Mouse (Mus musculus) heart, adult 2 months (tissue): ENCODE measurements around the gene Tbc1d23.

Experiments used
- CTCF ChIP-seq: fragments of 200-600 bp; IDR thresholded peaks from 2 replicates; pipeline ENCODE4 v1.8.1; 2022; ENCODE audit warnings: antibody characterized with exemption, mild to moderate bottlenecking, moderate library complexity
- EP300 ChIP-seq: fragments of 200-500 bp; IDR thresholded peaks from 2 replicates; pipeline ENCODE4 v1.6.1; 2011; ENCODE audit warnings: low read depth, low read length, control low read depth; ENCODE audit not compliant: insufficient read depth
- POLR2A ChIP-seq: fragments of 200-500 bp; IDR thresholded peaks from 2 replicates; pipeline ENCODE4 v1.6.1; 2011; ENCODE audit warnings: mild to moderate bottlenecking, low read depth, low read length, control low read depth; ENCODE audit not compliant: insufficient read depth

- no peak for TF ChIP-seq POLR2A
- no peak for TF ChIP-seq CTCF
- TF ChIP-seq EP300 = no peak
Measured at GRCm38 (mm10) chr16:57126268-57126667, 105.0 kb downstream of the Tbc1d23 start.
